Mouse (Mus musculus) kidney, embryonic 15.5 days (tissue): ENCODE measurements at regions not wholly inside any gene's neighbourhood (a gene's known extent, or its start where the extent isn't known, plus 50 kb on each side); places are given as distances from the start of the nearest gene placed in this dataset.

ENCODE experiments used
- ATAC-seq: fragments of 200-750 bp; cut with Nextera tagmentation; replicated peaks from 2 replicates; pipeline ENCODE4 v1.8.0; 2017; ENCODE audit warnings: moderate TSS enrichment; ENCODE audit not compliant: low FRiP score
- H3K27ac ChIP-seq: fragments of 300-500 bp; sonication (generic); 2 replicates; pipeline ENCODE4 v1.5.1; 2015; ENCODE audit warnings: mild to moderate bottlenecking, inconsistent platforms
- H3K27me3 ChIP-seq: fragments of 300-500 bp; sonication (generic); 2 replicates; pipeline ENCODE4 v1.6.1; 2015; ENCODE audit warnings: inconsistent platforms
- H3K36me3 ChIP-seq: fragments of 300-500 bp; sonication (generic); 2 replicates; pipeline ENCODE4 v1.6.1; 2015; ENCODE audit warnings: inconsistent platforms
- H3K4me1 ChIP-seq: fragments of 300-500 bp; sonication (generic); 2 replicates; pipeline ENCODE4 v1.6.1; 2015; ENCODE audit warnings: inconsistent platforms
- H3K4me2 ChIP-seq: fragments of 300-500 bp; sonication (generic); 2 replicates; pipeline ENCODE4 v1.6.1; 2015; ENCODE audit warnings: moderate library complexity, mild to moderate bottlenecking, inconsistent platforms
- H3K4me3 ChIP-seq: fragments of 300-500 bp; sonication (generic); replicated peaks from 2 replicates; pipeline ENCODE4 v1.5.1; 2015; ENCODE audit warnings: mild to moderate bottlenecking, inconsistent platforms
- H3K9ac ChIP-seq: fragments of 300-500 bp; sonication (generic); 2 replicates; pipeline ENCODE4 v1.6.1; 2015; ENCODE audit warnings: mild to moderate bottlenecking, inconsistent platforms
- H3K9me3 ChIP-seq: fragments of 300-500 bp; sonication (generic); replicated peaks from 2 replicates; pipeline ENCODE4 v1.6.1; 2016; ENCODE audit warnings: inconsistent platforms
- WGBS: fragments of 180-500 bp; shearing (Covaris S2); methylation state at CpG from one replicate; pipeline ENCODE4 v1.1.7; 2015; ENCODE audit warnings: mixed read lengths; 5-methylcytosine and 5-hydroxymethylcytosine counted together

GRCm38 (mm10) chr3:102619666-102620377 is 114.5 kb upstream of the Tspan2 start:
- Histone ChIP-seq H3K4me1 (no peaks in the 10 kb centered on the region), H3K4me2 (no peak overlapping the region), H3K9me3 (no peaks in the 10 kb centered on the region), H3K9ac (no peak overlapping the region), H3K27me3 (no peaks in the 10 kb centered on the region), H3K36me3 (no peaks in the 10 kb centered on the region), H3K4me3 (no peak overlapping the region), H3K27ac (no peak overlapping the region)
- no peak for ATAC-seq
- 67% methylated on average over 8 of the region's 8 CpGs for WGBS

DNA sequence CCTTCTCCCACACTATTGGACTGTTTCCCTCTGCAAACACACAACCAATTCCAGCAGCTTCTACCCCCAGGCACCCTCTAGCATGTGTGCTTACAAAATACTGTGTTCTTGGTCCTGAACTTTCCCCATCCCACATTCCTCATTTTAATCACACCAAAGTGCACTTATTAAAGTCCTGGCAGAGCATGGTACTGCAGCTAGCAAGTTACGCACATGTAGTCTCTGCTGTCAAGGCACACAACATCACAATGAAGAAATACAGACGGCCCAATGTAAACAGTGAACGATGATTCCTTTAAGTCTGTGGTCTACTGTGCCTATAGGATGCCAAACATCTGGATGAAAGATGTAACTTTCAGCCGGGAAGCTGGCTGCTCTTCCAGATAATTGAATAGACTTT is 98.3 kb upstream of the Tspan2 start:
- no peak for ATAC-seq
- H3K4me3 ChIP-seq: no peak overlapping the region
- no peaks in the 10 kb centered on the region for H3K36me3 ChIP-seq
- no peaks in the 10 kb centered on the region for H3K9me3 ChIP-seq
- no peak overlapping the region for H3K27ac ChIP-seq
- H3K4me1 ChIP-seq: no peaks in the 10 kb centered on the region
- no peak overlapping the region for H3K9ac ChIP-seq
- WGBS: 57% methylated on average over 4 of the region's 4 CpGs
- no peak overlapping the region for H3K4me2 ChIP-seq
- no peaks in the 10 kb centered on the region for H3K27me3 ChIP-seq

GRCm38 (mm10) chr3:102636674-102637073 is 97.7 kb upstream of the Tspan2 start:
- H3K27ac ChIP-seq: no peak overlapping the region
- no peaks in the 10 kb centered on the region for H3K27me3 ChIP-seq
- no peaks in the 10 kb centered on the region for H3K4me1 ChIP-seq
- H3K4me3 ChIP-seq: no peak overlapping the region
- H3K36me3 ChIP-seq: no peaks in the 10 kb centered on the region
- ATAC-seq: no peak
- H3K9ac ChIP-seq: no peak overlapping the region
- H3K4me2 ChIP-seq: no peak overlapping the region
- no peaks in the 10 kb centered on the region for H3K9me3 ChIP-seq
- WGBS: 55% methylated on average over 4 of the region's 4 CpGs

GRCm38 (mm10) chr3:102644276-102644940 is 89.9 kb upstream of the Tspan2 start:
- WGBS: 76% methylated on average over 11 of the region's 11 CpGs
- no peaks in the 10 kb centered on the region for H3K4me1 ChIP-seq
- no peaks in the 10 kb centered on the region for H3K9me3 ChIP-seq
- no peak overlapping the region for H3K9ac ChIP-seq
- no peak overlapping the region for H3K27ac ChIP-seq
- no peak overlapping the region for H3K4me3 ChIP-seq
- no peaks in the 10 kb centered on the region for H3K36me3 ChIP-seq
- no peaks in the 10 kb centered on the region for H3K27me3 ChIP-seq
- H3K4me2 ChIP-seq: no peak overlapping the region
- ATAC-seq: no peak

- WGBS: 60% methylated on average over 4 of the region's 4 CpGs
- Histone ChIP-seq H3K9me3 (no peaks in the 10 kb centered on the region), H3K9ac (no peak overlapping the region), H3K4me2 (no peak overlapping the region), H3K36me3 (no peaks in the 10 kb centered on the region), H3K4me3 (no peak overlapping the region), H3K27ac (no peak overlapping the region), H3K4me1 (no peaks in the 10 kb centered on the region), H3K27me3 (no peaks in the 10 kb centered on the region)
- ATAC-seq: no peak
Measured at GRCm38 (mm10) chr3:102648450-102648849, 85.9 kb upstream of the Tspan2 start.

GRCm38 (mm10) chr3:102654962-102655361 is 79.4 kb upstream of the Tspan2 start:
- H3K36me3 ChIP-seq: no peaks in the 10 kb centered on the region
- no peak overlapping the region for H3K9ac ChIP-seq
- WGBS: 92% methylated on average over 10 of the region's 10 CpGs
- 0 out of 2 replicates have a peak, but pooled peaks cover 7% of the 10 kb centered on the region for H3K4me1 ChIP-seq
- H3K4me2 ChIP-seq: no peak overlapping the region
- H3K9me3 ChIP-seq: no peaks in the 10 kb centered on the region
- ATAC-seq: no peak
- no peak overlapping the region for H3K27ac ChIP-seq
- no peak overlapping the region for H3K4me3 ChIP-seq
- H3K27me3 ChIP-seq: no peaks in the 10 kb centered on the region

- H3K4me3 ChIP-seq: no peak overlapping the region
- H3K9me3 ChIP-seq: no peaks in the 10 kb centered on the region
- no peaks in the 10 kb centered on the region for H3K36me3 ChIP-seq
- 0 out of 2 replicates have a peak, but pooled peaks cover 7% of the 10 kb centered on the region for H3K4me1 ChIP-seq
- 45% methylated on average over 7 of the region's 7 CpGs for WGBS
- no peak for ATAC-seq
- H3K27ac ChIP-seq: no peak overlapping the region
- H3K4me2 ChIP-seq: no peak overlapping the region
- no peaks in the 10 kb centered on the region for H3K27me3 ChIP-seq
- no peak overlapping the region for H3K9ac ChIP-seq
Measured at GRCm38 (mm10) chr3:102657116-102657515, 77.2 kb upstream of the Tspan2 start.

GRCm38 (mm10) chr3:102657531-102658060 is 76.7 kb upstream of the Tspan2 start:
- H3K36me3 ChIP-seq: no peaks in the 10 kb centered on the region
- ATAC-seq: no peak
- 82% methylated on average over 7 of the region's 7 CpGs for WGBS

DNA sequence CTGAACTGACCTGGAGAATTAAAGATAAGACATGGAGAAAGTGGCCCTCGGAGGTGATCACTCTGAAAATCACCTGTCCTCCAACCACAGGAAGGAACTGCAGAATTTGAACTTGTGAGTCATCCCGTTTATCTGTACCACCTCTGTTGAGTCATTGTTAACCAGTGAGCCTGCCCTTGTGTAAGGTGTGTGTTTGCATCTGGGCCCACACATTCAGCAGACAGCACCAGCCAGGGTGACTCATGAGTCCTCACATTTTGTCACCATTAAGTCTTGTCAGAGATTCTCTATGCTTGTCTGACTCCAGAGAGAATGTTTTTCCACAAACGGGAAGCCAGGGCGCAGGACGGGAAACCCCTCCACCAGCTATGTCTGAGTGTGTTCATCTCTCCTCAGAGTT is 75.0 kb upstream of the Tspan2 start:
- Histone ChIP-seq H3K9me3 (no peaks in the 10 kb centered on the region), H3K4me3 (no peak overlapping the region), H3K4me2 (no peak overlapping the region), H3K9ac (no peak overlapping the region), H3K36me3 (no peaks in the 10 kb centered on the region), H3K27ac (no peak overlapping the region), H3K27me3 (no peaks in the 10 kb centered on the region), H3K4me1 (0 out of 2 replicates have a peak, but pooled peaks cover 7% of the 10 kb centered on the region)
- ATAC-seq: no peak
- 82% methylated on average over 5 of the region's 5 CpGs for WGBS

More at GRCm38 (mm10) chr3:102657531-102658060, 76.7 kb upstream of the Tspan2 start:
- no peaks in the 10 kb centered on the region for H3K9me3 ChIP-seq
- no peak overlapping the region for H3K4me3 ChIP-seq
- H3K27ac ChIP-seq: no peak overlapping the region
- no peak overlapping the region for H3K9ac ChIP-seq
- H3K4me2 ChIP-seq: no peak overlapping the region
- 0 out of 2 replicates have a peak, but pooled peaks cover 7% of the 10 kb centered on the region for H3K4me1 ChIP-seq
- no peaks in the 10 kb centered on the region for H3K27me3 ChIP-seq

GRCm38 (mm10) chr3:102661296-102661695 is 73.0 kb upstream of the Tspan2 start:
- Histone ChIP-seq H3K27ac (no peak overlapping the region), H3K36me3 (no peaks in the 10 kb centered on the region), H3K27me3 (no peaks in the 10 kb centered on the region), H3K4me1 (0 out of 2 replicates have a peak, but pooled peaks cover 7% of the 10 kb centered on the region), H3K9me3 (no peaks in the 10 kb centered on the region), H3K9ac (no peak overlapping the region), H3K4me3 (no peak overlapping the region), H3K4me2 (no peak overlapping the region)
- no peak for ATAC-seq
- WGBS: 92% methylated on average over 7 of the region's 7 CpGs

DNA sequence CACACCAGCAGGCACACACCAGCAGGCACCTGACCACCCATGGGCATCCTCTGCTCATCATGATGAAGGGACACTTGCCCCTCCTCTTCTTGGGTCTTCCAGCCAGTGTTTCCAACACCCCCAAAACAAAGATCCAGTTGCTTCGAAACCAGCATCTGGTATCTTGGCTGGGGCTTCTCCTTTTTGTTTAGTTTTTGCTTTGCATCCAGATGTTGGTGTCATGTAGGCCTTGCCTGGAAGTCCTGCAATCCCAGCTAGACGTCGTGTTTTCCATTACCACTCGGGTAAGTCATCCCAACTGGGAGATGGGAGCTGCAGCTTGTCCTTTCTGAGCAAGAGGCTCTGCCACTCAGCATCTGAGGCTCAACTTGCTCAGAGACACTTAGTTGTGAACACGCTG is 70.6 kb upstream of the Tspan2 start:
- H3K4me3 ChIP-seq: no peak overlapping the region
- H3K9ac ChIP-seq: no peak overlapping the region
- no peaks in the 10 kb centered on the region for H3K9me3 ChIP-seq
- no peaks in the 10 kb centered on the region for H3K36me3 ChIP-seq
- ATAC-seq: no peak
- H3K4me2 ChIP-seq: no peak overlapping the region
- no peak overlapping the region for H3K27ac ChIP-seq
- H3K27me3 ChIP-seq: no peaks in the 10 kb centered on the region
- H3K4me1 ChIP-seq: no peaks in the 10 kb centered on the region
- 90% methylated on average over 5 of the region's 5 CpGs for WGBS

GRCm38 (mm10) chr3:102664665-102665190 is 69.6 kb upstream of the Tspan2 start:
- WGBS: 82% methylated on average over 6 of the region's 6 CpGs
- Histone ChIP-seq H3K9me3 (no peaks in the 10 kb centered on the region), H3K4me3 (no peak overlapping the region), H3K4me1 (no peaks in the 10 kb centered on the region), H3K27ac (no peak overlapping the region), H3K27me3 (no peaks in the 10 kb centered on the region), H3K36me3 (no peaks in the 10 kb centered on the region), H3K4me2 (no peak overlapping the region), H3K9ac (no peak overlapping the region)
- ATAC-seq: no peak
